Mouse (Mus musculus) forebrain, embryonic 11.5 days (tissue): ENCODE measurements around the gene Esam. TPM values are rescaled to one million over a fixed set of nuclear protein-coding genes. Genes with fewer than 3 reads are reported as not detected.
A peak's percentile ranks its signal among the peaks of the same experiment; 100 is the strongest.

Source experiments
- ATAC-seq: fragments of 200-750 bp; cut with Nextera tagmentation; replicated peaks from 2 replicates; pipeline ENCODE4 v1.8.0; 2017; ENCODE audit warnings: moderate TSS enrichment; ENCODE audit not compliant: low FRiP score
- DNase-seq: peaks from one replicate; pipeline ENCODE4 v3.0.0-alpha.2; 2017; ENCODE audit warnings: low spot score
- H3K27ac ChIP-seq: fragments of 300-500 bp; sonication (generic); 2 replicates; pipeline ENCODE4 v1.5.1; 2014; ENCODE audit warnings: low read depth, low read length
- H3K27me3 ChIP-seq: fragments of 300-500 bp; sonication (generic); 2 replicates; pipeline ENCODE4 v1.6.1; 2014; ENCODE audit warnings: mild to moderate bottlenecking, low read length, mixed read lengths; ENCODE audit not compliant: control insufficient read depth, insufficient read depth
- H3K36me3 ChIP-seq: fragments of 300-500 bp; sonication (generic); 2 replicates; pipeline ENCODE4 v1.6.1; 2014; ENCODE audit warnings: mild to moderate bottlenecking, low read length, moderate library complexity, mixed read lengths; ENCODE audit not compliant: control insufficient read depth, insufficient read depth
- H3K4me1 ChIP-seq: fragments of 300-500 bp; sonication (generic); replicated peaks from 2 replicates; pipeline ENCODE4 v1.6.1; 2014; ENCODE audit warnings: low read length, mixed read lengths; ENCODE audit not compliant: control insufficient read depth, insufficient read depth
- H3K4me2 ChIP-seq: fragments of 300-500 bp; sonication (generic); 2 replicates; pipeline ENCODE4 v1.6.1; 2014; ENCODE audit warnings: low read depth, mild to moderate bottlenecking, low read length, moderate library complexity, mixed read lengths; ENCODE audit not compliant: severe bottlenecking
- H3K4me3 ChIP-seq: fragments of 300-500 bp; sonication (generic); 2 replicates; pipeline ENCODE4 v1.5.1; 2014; ENCODE audit warnings: low read depth, low read length
- H3K9ac ChIP-seq: fragments of 300-500 bp; sonication (generic); 2 replicates; pipeline ENCODE4 v1.6.1; 2014; ENCODE audit warnings: low read length
- H3K9me3 ChIP-seq: fragments of 300-500 bp; sonication (generic); 2 replicates; pipeline ENCODE4 v1.6.1; 2016; ENCODE audit warnings: low read length, mixed read lengths; ENCODE audit not compliant: control insufficient read depth
- WGBS: fragments of 180-500 bp; shearing (Covaris S2); extraction: QIAGEN DNeasy Blood & Tissue Kit; methylation state at CpG from one replicate; pipeline ENCODE4 v1.1.7; 2014; 5-methylcytosine and 5-hydroxymethylcytosine counted together
- polyA plus RNA-seq: library from polyadenylated mRNA; unstranded; fragments of >200 nt; fragmentation: Nextera tagmentation; extraction: Ambion mirVana; gene quantifications from 2 replicates; pipeline ENCODE4 v1.2.1, GENCODE M21; 2014

Gene Esam
- polyA plus RNA-seq, 1 experiment from 2014 or later = 29.8 TPM

DNA sequence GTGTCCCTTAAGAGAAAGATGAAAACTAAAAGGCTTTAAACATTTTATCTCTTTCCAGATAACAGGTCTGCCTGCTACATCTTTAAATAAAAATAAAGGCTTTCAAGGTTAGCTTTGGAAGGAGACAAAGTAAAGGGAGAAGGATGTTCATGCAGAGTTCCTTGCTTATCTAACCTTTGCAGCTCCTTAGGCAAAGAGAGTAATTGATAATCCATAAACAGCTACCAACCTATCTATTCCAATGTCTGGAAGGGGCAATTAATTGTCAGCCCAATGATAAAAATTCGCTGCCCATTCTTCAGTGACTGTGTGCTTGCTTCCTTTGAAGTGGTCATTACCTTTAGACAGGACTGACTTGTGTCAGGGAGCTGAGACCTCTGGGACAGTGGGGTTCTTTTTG lies 35.9 kb downstream of the Esam start:
- 50% methylated on average over 1 of the region's 1 CpGs for WGBS
- no peak for ATAC-seq

DNA sequence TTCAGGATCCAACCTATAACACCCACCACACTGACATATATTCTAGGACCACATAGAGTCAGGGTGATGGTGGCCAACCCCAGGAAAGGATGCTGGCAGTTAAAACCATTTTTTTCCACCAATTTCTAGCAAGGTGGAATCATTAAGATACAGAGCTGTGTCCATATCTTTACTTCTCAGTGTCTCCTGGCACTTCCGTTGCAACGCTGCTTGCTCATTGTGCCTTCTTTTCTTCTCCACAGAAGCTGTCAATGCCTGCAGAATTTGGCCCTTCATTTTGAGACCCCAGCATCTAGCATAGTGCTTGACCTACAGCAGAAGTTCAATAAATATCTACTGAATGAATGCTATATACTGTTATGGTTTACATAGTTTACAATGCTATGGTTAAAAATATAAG lies 39.1 kb downstream of the Esam start:
- no peak for DNase-seq
- Histone ChIP-seq H3K4me2 (no peak overlapping the region), H3K4me1 (no peaks in the 10 kb centered on the region), H3K27me3 (no peaks in the 10 kb centered on the region), H3K9me3 (no peaks in the 10 kb centered on the region), H3K36me3 (no peaks in the 10 kb centered on the region), H3K27ac (no peak overlapping the region), H3K4me3 (no peak overlapping the region), H3K9ac (no peak overlapping the region)
- WGBS = 94% methylated on average over 2 of the region's 2 CpGs
- no peak for ATAC-seq

More for the DNA sequence above, 35.9 kb downstream of the Esam start:
- DNase-seq = no peak
- no peak overlapping the region for H3K9ac ChIP-seq
- H3K4me2 ChIP-seq = no peak overlapping the region
- no peaks in the 10 kb centered on the region for H3K36me3 ChIP-seq
- H3K4me1 ChIP-seq = no peaks in the 10 kb centered on the region
- H3K27ac ChIP-seq = no peak overlapping the region
- no peaks in the 10 kb centered on the region for H3K27me3 ChIP-seq
- no peaks in the 10 kb centered on the region for H3K9me3 ChIP-seq
- no peak overlapping the region for H3K4me3 ChIP-seq

DNA sequence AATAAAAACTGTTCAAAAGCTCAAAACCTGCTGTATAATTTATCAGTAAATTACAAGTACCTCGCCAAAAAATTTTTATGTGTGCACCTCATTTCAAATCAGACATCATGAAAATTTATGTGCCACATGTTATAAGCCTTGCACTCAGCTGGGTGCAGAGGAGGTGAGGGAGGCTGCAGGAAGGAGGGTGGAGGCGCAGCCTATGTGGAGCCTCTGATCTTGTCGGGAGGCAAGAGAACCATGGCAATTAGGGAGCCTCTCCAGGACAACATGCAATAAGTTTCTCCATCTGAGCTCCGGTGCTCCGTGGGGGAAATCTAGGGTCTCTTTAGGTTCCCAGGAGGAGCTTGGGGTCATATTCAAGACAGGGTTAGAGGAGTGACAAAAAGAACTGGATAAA lies 39.6 kb downstream of the Esam start:
- H3K27ac ChIP-seq = no peak overlapping the region
- no peak overlapping the region for H3K9ac ChIP-seq
- no peaks in the 10 kb centered on the region for H3K36me3 ChIP-seq
- no peaks in the 10 kb centered on the region for H3K4me1 ChIP-seq
- ATAC-seq (no peak), DNase-seq (no peak)
- WGBS = 68% methylated on average over 5 of the region's 5 CpGs
- no peaks in the 10 kb centered on the region for H3K27me3 ChIP-seq
- no peak overlapping the region for H3K4me2 ChIP-seq
- no peaks in the 10 kb centered on the region for H3K9me3 ChIP-seq
- H3K4me3 ChIP-seq = no peak overlapping the region

DNA sequence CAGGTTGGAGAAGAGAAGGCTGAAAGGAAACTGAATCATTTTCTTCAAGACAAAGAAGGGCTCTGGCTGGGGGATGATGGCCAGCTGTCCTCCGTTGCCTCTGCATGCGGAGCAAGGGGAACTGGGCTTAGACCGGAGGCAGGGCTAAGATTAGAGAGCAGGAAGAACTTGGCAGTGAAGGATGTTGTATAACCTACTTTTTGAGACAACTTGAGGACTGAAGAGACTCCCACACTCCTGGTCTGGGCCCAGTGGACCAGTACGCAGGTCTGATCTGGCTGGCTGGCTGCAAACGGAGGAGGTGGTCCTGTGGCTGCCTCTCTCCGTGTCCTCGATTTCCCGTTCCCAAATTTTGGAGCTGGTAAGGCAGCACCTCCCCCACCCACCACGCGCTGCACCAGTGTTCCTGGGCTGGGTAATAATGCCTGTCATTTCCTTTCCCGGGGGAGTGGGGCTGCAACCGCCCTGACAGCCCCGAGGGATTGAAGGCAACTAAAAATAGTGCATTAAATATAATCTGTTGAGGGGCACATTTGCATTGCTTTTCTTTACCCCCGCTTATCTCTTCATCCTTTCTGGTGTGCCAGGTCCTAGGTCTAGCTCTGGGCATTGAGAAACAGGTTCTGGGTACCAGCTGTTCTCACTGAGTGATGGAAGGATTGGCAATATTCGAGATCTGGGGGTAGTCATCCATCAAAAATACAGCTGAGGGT lies 40.2 kb downstream of the Esam start:
- no peak overlapping the region for H3K9ac ChIP-seq
- H3K4me2 ChIP-seq = no peak overlapping the region
- no peak overlapping the region for H3K27ac ChIP-seq
- no peaks in the 10 kb centered on the region for H3K36me3 ChIP-seq
- no peaks in the 10 kb centered on the region for H3K4me1 ChIP-seq
- no peak for ATAC-seq
- DNase-seq = no peak
- H3K27me3 ChIP-seq = no peaks in the 10 kb centered on the region
- no peak overlapping the region for H3K4me3 ChIP-seq
- WGBS = 59% methylated on average over 15 of the region's 15 CpGs
- H3K9me3 ChIP-seq = no peaks in the 10 kb centered on the region

DNA sequence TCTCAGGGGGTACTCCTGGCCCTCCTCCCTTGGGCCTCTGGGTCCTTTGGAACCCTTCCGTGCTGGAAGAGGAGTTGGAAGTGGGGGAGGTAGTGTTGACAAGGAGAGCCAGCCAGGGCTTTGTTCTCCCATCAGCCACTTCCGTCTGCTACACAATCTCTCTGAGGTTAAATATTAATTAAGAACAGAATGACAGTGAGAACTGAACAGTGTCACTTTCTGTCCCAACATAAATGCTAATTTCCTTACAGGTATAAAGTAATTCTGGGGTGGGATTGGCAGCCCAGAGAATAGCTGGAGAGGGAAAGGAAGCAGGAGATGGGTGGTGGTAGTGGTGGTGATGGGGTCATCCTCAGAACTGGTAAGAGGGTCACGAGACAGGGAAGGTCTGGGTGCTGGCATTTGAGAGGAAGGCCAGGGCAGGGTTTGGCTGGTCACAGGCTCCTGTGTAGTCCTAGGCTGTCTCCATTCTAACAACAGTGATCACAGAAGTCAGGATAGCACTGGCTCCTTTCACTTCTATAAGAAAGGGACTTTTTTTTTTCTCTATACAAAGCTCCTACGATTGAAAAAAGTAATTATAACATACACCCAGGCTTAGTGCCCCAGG lies 40.8 kb downstream of the Esam start:
- no peak overlapping the region for H3K4me3 ChIP-seq
- no peaks in the 10 kb centered on the region for H3K36me3 ChIP-seq
- H3K9me3 ChIP-seq = no peaks in the 10 kb centered on the region
- H3K27ac ChIP-seq = no peak overlapping the region
- ATAC-seq (no peak), DNase-seq (no peak)
- no peaks in the 10 kb centered on the region for H3K27me3 ChIP-seq
- H3K9ac ChIP-seq = no peak overlapping the region
- 59% methylated on average over 4 of the region's 4 CpGs for WGBS
- no peaks in the 10 kb centered on the region for H3K4me1 ChIP-seq
- H3K4me2 ChIP-seq = no peak overlapping the region

DNA sequence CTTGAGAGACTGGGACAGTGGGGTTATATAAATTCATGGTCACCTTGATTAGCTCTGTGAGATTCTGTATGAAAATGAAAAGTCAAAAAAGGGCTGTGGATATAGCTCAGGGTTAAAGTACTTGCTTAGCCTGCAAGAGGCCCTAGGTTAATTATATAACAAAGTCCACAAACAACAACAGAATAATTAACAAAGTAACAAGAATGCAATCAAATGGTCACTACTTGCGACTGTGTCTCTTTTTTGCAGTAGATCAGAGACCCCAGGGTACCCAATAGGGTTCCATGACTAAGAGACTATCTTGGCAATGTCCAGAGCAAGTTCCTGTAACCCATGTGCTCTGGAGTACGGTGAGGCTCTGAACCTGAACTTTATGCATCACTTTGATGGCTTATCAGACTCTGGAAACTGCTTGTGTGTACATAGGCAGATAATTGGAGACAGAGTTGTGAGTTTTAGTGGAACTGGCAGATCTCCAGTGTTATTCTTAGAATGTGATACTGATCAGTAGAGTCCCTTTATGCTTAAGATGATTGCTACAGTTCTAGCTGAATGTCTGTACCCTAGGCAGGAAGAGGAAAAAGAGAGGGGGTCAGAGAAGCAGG lies 41.5 kb downstream of the Esam start:
- 82% methylated on average over 2 of the region's 2 CpGs for WGBS

DNA sequence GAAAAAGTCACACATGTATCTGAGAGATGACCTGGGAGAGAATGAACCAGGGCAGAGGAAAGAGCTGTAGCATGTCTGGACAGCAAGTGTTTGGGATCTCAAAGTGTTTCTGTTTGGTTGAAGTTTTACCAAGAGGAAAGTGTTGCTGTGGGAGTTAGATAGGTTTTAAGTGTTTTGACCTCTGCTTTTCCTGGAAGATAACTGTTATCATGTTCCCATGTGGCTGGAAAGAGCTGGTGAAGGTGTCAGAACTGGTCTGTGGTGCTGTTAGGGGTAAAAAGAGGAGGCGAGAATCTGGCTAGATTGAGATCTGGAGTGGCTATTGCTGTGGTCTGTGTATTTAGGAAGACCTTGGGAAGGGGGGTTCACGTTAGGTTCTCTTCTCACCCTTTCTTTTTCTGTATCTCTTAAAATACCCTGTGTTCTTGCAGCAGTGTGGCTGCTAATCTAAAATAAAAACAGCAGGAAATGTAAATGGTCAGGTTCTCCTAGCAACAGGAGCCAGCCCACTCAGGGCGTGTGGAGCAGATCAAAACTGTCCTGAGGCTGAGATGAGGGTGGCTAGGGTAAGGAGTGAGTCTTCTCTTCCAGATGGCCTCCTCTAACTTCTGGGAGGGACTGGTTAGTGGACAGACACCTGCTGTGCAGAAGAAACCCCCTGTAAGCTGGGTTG lies 44.5 kb downstream of the Esam start:
- Histone ChIP-seq H3K4me2 (no peak overlapping the region), H3K4me3 (no peak overlapping the region), H3K27ac (no peak overlapping the region), H3K27me3 (no peaks in the 10 kb centered on the region), H3K4me1 (no peaks in the 10 kb centered on the region), H3K9ac (no peak overlapping the region), H3K36me3 (no peaks in the 10 kb centered on the region), H3K9me3 (no peaks in the 10 kb centered on the region)
- DNase-seq (no peak), ATAC-seq (no peak)
- 70% methylated on average over 3 of the region's 3 CpGs for WGBS

More for the DNA sequence above, 41.5 kb downstream of the Esam start:
- Histone ChIP-seq H3K27me3 (no peaks in the 10 kb centered on the region), H3K36me3 (no peaks in the 10 kb centered on the region), H3K9ac (no peak overlapping the region), H3K4me1 (no peaks in the 10 kb centered on the region), H3K4me2 (no peak overlapping the region), H3K4me3 (no peak overlapping the region), H3K9me3 (no peaks in the 10 kb centered on the region), H3K27ac (no peak overlapping the region)
- ATAC-seq = no peak
- no peak for DNase-seq

DNA sequence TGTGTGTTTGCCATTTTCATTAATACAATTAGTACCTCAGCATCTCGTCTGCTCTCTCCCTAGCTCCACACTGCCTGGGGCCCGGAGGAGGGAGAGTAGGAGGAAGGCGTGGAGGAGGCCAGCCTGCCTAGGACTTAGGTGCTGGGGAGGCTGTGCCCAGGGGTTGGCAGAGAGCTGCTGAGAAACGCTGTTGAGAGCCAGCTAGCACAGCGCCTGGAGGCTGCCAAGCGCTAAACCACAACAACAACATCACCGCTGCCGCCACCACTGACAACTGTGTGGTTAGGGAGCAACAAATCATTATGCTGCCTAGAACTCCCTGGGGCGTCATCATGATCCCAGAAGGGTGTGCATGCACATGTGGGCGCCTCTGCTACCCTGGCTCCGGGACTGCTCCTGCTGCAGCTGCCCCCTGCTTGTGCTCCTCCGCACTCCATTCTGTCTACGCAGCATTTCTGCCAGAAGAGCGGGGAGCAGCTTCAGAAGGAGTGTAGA lies 48.6 kb downstream of the Esam start:
- Histone ChIP-seq H3K9me3 (no peaks in the 10 kb centered on the region), H3K9ac (no peak overlapping the region), H3K4me1 (no peaks in the 10 kb centered on the region), H3K4me2 (peak overlapping the region; percentile 5; the same call in 1 of the 2 replicates), H3K4me3 (no peak overlapping the region), H3K27ac (0 out of 2 replicates have a peak overlapping the region, but pooled peaks have one; percentile 12), H3K27me3 (no peaks in the 10 kb centered on the region), H3K36me3 (no peaks in the 10 kb centered on the region)
- ATAC-seq = 0 out of 2 replicates have a peak, but pooled peaks have one; percentile 27
- 37% methylated on average over 14 of the region's 14 CpGs for WGBS
- peak; percentile 53 for DNase-seq
